Mouse (Mus musculus): ENCODE data around the gene Wwtr1.

DNA sequence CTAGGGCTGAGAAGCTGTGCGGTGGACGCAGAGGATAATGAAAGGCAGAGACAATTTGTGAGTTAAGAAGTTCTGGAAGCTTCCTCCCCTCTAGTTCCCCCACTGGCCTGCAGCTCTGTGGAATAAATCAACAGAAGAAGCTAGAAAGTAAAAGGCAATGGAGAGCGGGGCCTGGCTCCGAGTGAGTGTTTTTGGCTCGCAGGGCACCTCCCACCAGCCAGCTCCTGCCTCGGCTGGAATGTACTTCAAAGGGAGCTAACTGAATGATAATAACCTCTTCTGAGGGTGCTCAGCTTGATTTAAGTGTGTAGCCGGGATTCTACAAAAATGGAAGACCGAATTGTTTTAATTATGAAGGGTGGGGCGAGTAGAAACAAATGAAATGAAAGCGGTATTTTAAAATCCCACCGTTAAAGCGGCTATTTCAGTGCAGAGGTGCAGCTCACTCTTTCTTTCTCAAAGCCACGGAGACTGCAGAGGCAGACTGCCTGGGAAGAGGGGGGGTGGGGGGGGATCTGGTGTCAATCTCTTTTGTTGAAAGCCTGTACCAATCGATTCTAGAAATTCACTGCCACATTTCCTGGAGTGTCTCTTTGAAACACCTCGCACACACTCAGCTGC lies 104.6 kb downstream of the Wwtr1 start:
- TF ChIP-seq CTCF (IDR thresholded peaks at IDR 0.05; ENCODE audit: low read depth, low read length) (no peak), POLR2A (IDR thresholded peaks at IDR 0.05; ENCODE audit: borderline replicate concordance, low read depth, low read length) (no peak)
